Mouse (Mus musculus): ENCODE measurements at regions not wholly inside any gene's neighbourhood (a gene's known extent, or its start where the extent isn't known, plus 50 kb on each side); places are given as distances from the start of the nearest gene placed in this dataset.

GRCm38 (mm10) chr6:104974517-104974916, 481.9 kb downstream of the Cntn6 start:
- TF ChIP-seq CTCF (IDR thresholded peaks at IDR 0.05; ENCODE audit: low read depth) = no peak
- no peak for TF ChIP-seq EP300 (IDR thresholded peaks at IDR 0.05; ENCODE audit: low read depth)

Data from heart, postnatal 0 days (tissue).